Comparison of ENCODE assay signal across 22 mouse cellular contexts in genomic region chr12:76194526-76194925, GRCm38 (mm10). TPM values are rescaled to one million over a fixed set of nuclear protein-coding genes. Genes with fewer than 3 reads are reported as not detected.
A peak's percentile ranks its signal among the peaks of the same experiment; 100 is the strongest.
DNase-seq lines count a peak whose midpoint lies in the region; ATAC-seq and TF ChIP-seq lines count a peak whose summit lies in the region.
"Had no signal": no experiment of that assay in that cellular context is flagged by ENCODE, and none has a peak within 500 bp of the region (broad histone marks: within the 10 kb centered on the region; RNA-seq: fewer than 3 reads in every experiment).

No protein-coding gene starts in this region.

- peaks cover 3% of the 10 kb centered on the region; the same call in 1 of the 2 replicates for H3K4me1 ChIP-seq in hindbrain, embryonic 11.5 days (replicated peaks; ENCODE audit: control insufficient read depth, insufficient read depth, low read length)
- H3K4me1 ChIP-seq: heart, embryonic 10.5 days had no signal

- H3K27me3 ChIP-seq in hindbrain, embryonic 11.5 days (ENCODE audit: control insufficient read depth, insufficient read depth, low read length) = 0 out of 2 replicates have a peak, but pooled peaks cover 2% of the 10 kb centered on the region
- H3K27me3 ChIP-seq: hindbrain, embryonic 15.5 days had no signal

- no peak for DNase-seq in layer of hippocampus, adult 2 months (ENCODE audit: low spot score in 2 of 2)
- DNase-seq in layer of hippocampus, postnatal 10 days (ENCODE audit: low spot score in 2 of 2) = no peak
- DNase-seq in lung, postnatal 25 days (ENCODE audit: low spot score) = peak; percentile 49
- DNase-seq in lung, postnatal 4 days = no peak
- peak; percentile 51 for DNase-seq in adipocyte (ENCODE audit: low spot score)
- DNase-seq in frontal cortex, postnatal 25 days (ENCODE audit: low spot score in 2 of 2) = no peak
- DNase-seq in hindbrain, embryonic 11.5 days (ENCODE audit: low spot score) = no peak
- DNase-seq: adrenal gland, postnatal 14 days; cerebellum, adult 18-20 months; cerebellum, postnatal 36 days; gastrocnemius, postnatal 36 days; heart, adult 18-20 months; heart, postnatal 14 days had no signal

- H3K36me3 ChIP-seq in hindbrain, embryonic 11.5 days (ENCODE audit: control insufficient read depth, insufficient read depth, low read length) = no peaks in the 10 kb centered on the region
- H3K36me3 ChIP-seq: embryonic facial prominence, embryonic 10.5 days; heart, embryonic 10.5 days; hindbrain, embryonic 15.5 days had no signal

- no peak overlapping the region for H3K4me3 ChIP-seq in layer of hippocampus, adult 2 months
- no peak overlapping the region for H3K4me3 ChIP-seq in hindbrain, embryonic 11.5 days (ENCODE audit: low read depth, low read length)
- H3K4me3 ChIP-seq: embryonic facial prominence, embryonic 10.5 days; heart, embryonic 10.5 days; hindbrain, embryonic 15.5 days had no signal

- H3K9ac ChIP-seq in hindbrain, embryonic 11.5 days (ENCODE audit: low read depth, low read length) = no peak overlapping the region
- H3K9ac ChIP-seq: hindbrain, embryonic 15.5 days had no signal

- ATAC-seq in megakaryocyte, adult 5-6 weeks (ENCODE audit: poor library complexity, severe bottlenecking) = peak; percentile 21; the same call in 1 of the 2 replicates
- no peak for ATAC-seq in hindbrain, embryonic 11.5 days (ENCODE audit: low FRiP score)
- ATAC-seq: forebrain, embryonic 14.5 days had no signal

- 76% methylated on average over 3 of the region's 3 CpGs for WGBS in hindbrain, embryonic 11.5 days

- no peak overlapping the region for H3K27ac ChIP-seq in layer of hippocampus, adult 2 months
- no peak overlapping the region for H3K27ac ChIP-seq in hindbrain, embryonic 11.5 days (ENCODE audit: low read depth, low read length)
- H3K27ac ChIP-seq: embryonic facial prominence, embryonic 10.5 days; heart, embryonic 10.5 days; hindbrain, embryonic 15.5 days had no signal

- no peak overlapping the region for H3K4me2 ChIP-seq in hindbrain, embryonic 11.5 days (replicated peaks; ENCODE audit: low read depth, low read length)
- H3K4me2 ChIP-seq: hindbrain, embryonic 15.5 days had no signal

- peak; percentile 47 for TF ChIP-seq CTCF in layer of hippocampus, adult 2 months (conservative IDR thresholded peaks at IDR 0.05)

- no peaks in the 10 kb centered on the region for H3K9me3 ChIP-seq in hindbrain, embryonic 11.5 days (ENCODE audit: control insufficient read depth, low read length)
- H3K9me3 ChIP-seq: heart, embryonic 10.5 days; hindbrain, embryonic 15.5 days had no signal

RNA-seq across cellular contexts. Expression of gene Esr2, which starts 17.5 kb away (rescaled TPM):
- under 1 TPM in 1 of 2 experiments, not detected in 1; 0.23 TPM for total RNA-seq in layer of hippocampus, adult 2 months (2021)
- under 1 TPM; 0.18 TPM for total RNA-seq in layer of hippocampus, postnatal 10 days (2021)
- total RNA-seq in megakaryocyte, adult 5-6 weeks (2015) = not detected in 2 replicates
- total RNA-seq in megakaryocyte, adult 5-6 weeks (2017) = not detected in 2 replicates
- polyA plus RNA-seq in hindbrain, embryonic 11.5 days (2014; fragmentation: Nextera tagmentation; extraction: Ambion mirVana) = 0.17 and 0.26 TPM in 2 replicates
- total RNA-seq: adrenal gland, postnatal 14 days; heart, adult 18-20 months; heart, postnatal 14 days; hematopoietic stem cell, adult 5-6 weeks had no signal
- polyA plus RNA-seq: embryonic facial prominence, embryonic 14.5 days had no signal

RNA-seq across cellular contexts. Expression of gene Tex21, which starts 52.0 kb away (rescaled TPM):
- not detected for total RNA-seq in layer of hippocampus, adult 2 months (2021)
- not detected for total RNA-seq in layer of hippocampus, postnatal 10 days (2021)
- total RNA-seq in megakaryocyte, adult 5-6 weeks (2015) = not detected in 2 replicates
- total RNA-seq in megakaryocyte, adult 5-6 weeks (2017) = not detected in 2 replicates
- polyA plus RNA-seq in hindbrain, embryonic 11.5 days (2014; fragmentation: Nextera tagmentation; extraction: Ambion mirVana) = not detected in 2 replicates
- total RNA-seq: adrenal gland, adult 18-20 months; adrenal gland, postnatal 14 days; gastrocnemius, adult 8-10 months; gastrocnemius, postnatal 36 days; heart, adult 18-20 months; heart, postnatal 14 days; hematopoietic stem cell, adult 5-6 weeks had no signal
- polyA plus RNA-seq: embryonic facial prominence, embryonic 10.5 days; forebrain, embryonic 14.5 days; hindbrain, embryonic 15.5 days had no signal

Comparison
In these comparisons a context has a peak if more than half of its experiments do, and no peak if none do; other contexts are left out.
1. DNase-seq: peak in lung, postnatal 25 days (single experiment) and adipocyte (single experiment); none in layer of hippocampus, adult 2 months (0 of 2), layer of hippocampus, postnatal 10 days (0 of 2), lung, postnatal 4 days (0 of 2), frontal cortex, postnatal 25 days (0 of 2) and hindbrain, embryonic 11.5 days (single experiment).